ENCODE assay signal across 20 mouse cellular contexts in genomic region chr16:45375506-45376225, GRCm38 (mm10). TPM values are rescaled to one million over a fixed set of nuclear protein-coding genes. Genes with fewer than 3 reads are reported as not detected.
A peak's percentile ranks its signal among the peaks of the same experiment; 100 is the strongest.
DNase-seq lines count a peak whose midpoint lies in the region; ATAC-seq and TF ChIP-seq lines count a peak whose summit lies in the region.
"Had no signal": no experiment of that assay in that cellular context is flagged by ENCODE, and none has a peak within 500 bp of the region (broad histone marks: within the 10 kb centered on the region; RNA-seq: fewer than 3 reads in every experiment).

No protein-coding gene starts in this region.

- no peak overlapping the region for H3K4me2 ChIP-seq in embryonic facial prominence, embryonic 14.5 days (ENCODE audit: low read depth, low read length)
- no peak overlapping the region for H3K4me2 ChIP-seq in hindbrain, postnatal 0 days (ENCODE audit: low read depth, low read length)
- no peak overlapping the region for H3K4me2 ChIP-seq in midbrain, postnatal 0 days (ENCODE audit: low read depth, low read length, poor library complexity, severe bottlenecking)
- no peak overlapping the region for H3K4me2 ChIP-seq in midbrain, embryonic 14.5 days (ENCODE audit: low read length)
- no peak overlapping the region for H3K4me2 ChIP-seq in intestine, embryonic 16.5 days (ENCODE audit: low read depth, low read length)
- H3K4me2 ChIP-seq: kidney, embryonic 15.5 days; liver, embryonic 12.5 days; neural tube, embryonic 13.5 days had no signal

- H3K27me3 ChIP-seq in embryonic facial prominence, embryonic 14.5 days (replicated peaks; ENCODE audit: control insufficient read depth, insufficient read depth, low read length) = no peaks in the 10 kb centered on the region
- H3K27me3 ChIP-seq in embryonic facial prominence, embryonic 10.5 days (replicated peaks; ENCODE audit: low read depth, poor library complexity, severe bottlenecking) = no peaks in the 10 kb centered on the region
- no peaks in the 10 kb centered on the region for H3K27me3 ChIP-seq in hindbrain, postnatal 0 days (ENCODE audit: insufficient read depth, low read length)
- no peaks in the 10 kb centered on the region for H3K27me3 ChIP-seq in hindbrain, embryonic 10.5 days (ENCODE audit: insufficient read depth, poor library complexity, severe bottlenecking)
- no peaks in the 10 kb centered on the region for H3K27me3 ChIP-seq in midbrain, postnatal 0 days (ENCODE audit: insufficient read depth, low read length)
- H3K27me3 ChIP-seq in midbrain, embryonic 14.5 days (ENCODE audit: control insufficient read depth, insufficient read depth, low read length) = no peaks in the 10 kb centered on the region
- H3K27me3 ChIP-seq in intestine, embryonic 16.5 days (replicated peaks; ENCODE audit: control insufficient read depth, insufficient read depth, low read length) = no peaks in the 10 kb centered on the region
- H3K27me3 ChIP-seq: CH12.LX; kidney, embryonic 15.5 days; liver, embryonic 12.5 days; neural tube, embryonic 13.5 days had no signal

- peak; percentile 17 for DNase-seq in embryonic facial prominence, embryonic 14.5 days (ENCODE audit: low spot score)
- DNase-seq in embryonic facial prominence, embryonic 10.5 days (ENCODE audit: low spot score) = no peak
- DNase-seq in hindbrain, postnatal 0 days (ENCODE audit: low spot score) = peak; percentile 7
- DNase-seq in hindbrain, embryonic 10.5 days (ENCODE audit: low spot score) = no peak
- peak; percentile 9 for DNase-seq in midbrain, postnatal 0 days (ENCODE audit: low spot score)
- DNase-seq in midbrain, embryonic 14.5 days = no peak
- DNase-seq in layer of hippocampus, postnatal 25 days (ENCODE audit: extremely low spot score in 1 of 2, low spot score in 1 of 2) = no peak
- DNase-seq: adrenal gland, adult 8-10 months; cerebellum, adult 9-11 months; embryo, embryonic 11 days; left cerebral cortex, postnatal 4 days; spleen, adult 18-20 months had no signal

- no peaks in the 10 kb centered on the region for H3K36me3 ChIP-seq in embryonic facial prominence, embryonic 14.5 days (ENCODE audit: control insufficient read depth, insufficient read depth, low read length)
- H3K36me3 ChIP-seq in embryonic facial prominence, embryonic 10.5 days (replicated peaks) = no peaks in the 10 kb centered on the region
- H3K36me3 ChIP-seq in hindbrain, postnatal 0 days (ENCODE audit: insufficient read depth, low read length) = no peaks in the 10 kb centered on the region
- no peaks in the 10 kb centered on the region for H3K36me3 ChIP-seq in hindbrain, embryonic 10.5 days
- no peaks in the 10 kb centered on the region for H3K36me3 ChIP-seq in midbrain, postnatal 0 days (ENCODE audit: insufficient read depth, low read length)
- peaks cover 4% of the 10 kb centered on the region; the same call in 1 of the 2 replicates for H3K36me3 ChIP-seq in midbrain, embryonic 14.5 days (ENCODE audit: control insufficient read depth, insufficient read depth, low read length)
- no peaks in the 10 kb centered on the region for H3K36me3 ChIP-seq in intestine, embryonic 16.5 days (ENCODE audit: control insufficient read depth, insufficient read depth, low read length)
- H3K36me3 ChIP-seq: heart, embryonic 10.5 days; kidney, embryonic 15.5 days; liver, embryonic 12.5 days had no signal

- peaks cover 3% of the 10 kb centered on the region; the same call in 1 of the 2 replicates for H3K4me1 ChIP-seq in embryonic facial prominence, embryonic 14.5 days (ENCODE audit: control insufficient read depth, insufficient read depth, low read length)
- H3K4me1 ChIP-seq in embryonic facial prominence, embryonic 10.5 days = no peaks in the 10 kb centered on the region
- H3K4me1 ChIP-seq in hindbrain, postnatal 0 days (ENCODE audit: insufficient read depth, low read length) = no peaks in the 10 kb centered on the region; the same call in 1 of the 2 replicates
- H3K4me1 ChIP-seq in hindbrain, embryonic 10.5 days (replicated peaks) = no peaks in the 10 kb centered on the region
- H3K4me1 ChIP-seq in midbrain, postnatal 0 days (ENCODE audit: insufficient read depth, low read length) = no peaks in the 10 kb centered on the region
- H3K4me1 ChIP-seq in midbrain, embryonic 14.5 days (ENCODE audit: control insufficient read depth, insufficient read depth, low read length) = no peaks in the 10 kb centered on the region
- H3K4me1 ChIP-seq in intestine, embryonic 16.5 days (ENCODE audit: control insufficient read depth, insufficient read depth, low read length) = no peaks in the 10 kb centered on the region
- H3K4me1 ChIP-seq: heart, embryonic 10.5 days; kidney, embryonic 15.5 days; liver, embryonic 12.5 days; neural tube, embryonic 13.5 days had no signal

- H3K4me3 ChIP-seq in embryonic facial prominence, embryonic 14.5 days (ENCODE audit: low read depth, low read length) = no peak overlapping the region
- no peak overlapping the region for H3K4me3 ChIP-seq in embryonic facial prominence, embryonic 10.5 days
- no peak overlapping the region for H3K4me3 ChIP-seq in hindbrain, postnatal 0 days (ENCODE audit: low read length)
- H3K4me3 ChIP-seq in hindbrain, embryonic 10.5 days = no peak overlapping the region
- H3K4me3 ChIP-seq in midbrain, postnatal 0 days (ENCODE audit: low read depth, low read length) = no peak overlapping the region
- no peak overlapping the region for H3K4me3 ChIP-seq in midbrain, embryonic 14.5 days (replicated peaks; ENCODE audit: low read depth, low read length)
- H3K4me3 ChIP-seq in intestine, embryonic 16.5 days (ENCODE audit: low read length) = no peak overlapping the region
- H3K4me3 ChIP-seq: heart, embryonic 10.5 days; kidney, embryonic 15.5 days; liver, embryonic 12.5 days; neural tube, embryonic 13.5 days had no signal

- H3K9ac ChIP-seq in embryonic facial prominence, embryonic 14.5 days (ENCODE audit: low read depth, low read length) = no peak overlapping the region
- no peak overlapping the region for H3K9ac ChIP-seq in hindbrain, postnatal 0 days (replicated peaks; ENCODE audit: low read length)
- no peak overlapping the region for H3K9ac ChIP-seq in midbrain, postnatal 0 days (replicated peaks; ENCODE audit: low read length, poor library complexity, severe bottlenecking)
- no peak overlapping the region for H3K9ac ChIP-seq in midbrain, embryonic 14.5 days (replicated peaks; ENCODE audit: low read length)
- H3K9ac ChIP-seq in intestine, embryonic 16.5 days (ENCODE audit: low read depth, low read length) = no peak overlapping the region
- H3K9ac ChIP-seq: kidney, embryonic 15.5 days; liver, embryonic 12.5 days; neural tube, embryonic 13.5 days had no signal

- TF ChIP-seq CTCF in hindbrain, postnatal 0 days (IDR thresholded peaks at IDR 0.05; ENCODE audit: low read depth) = no peak
- no peak for TF ChIP-seq CTCF in midbrain, postnatal 0 days (IDR thresholded peaks at IDR 0.05)

- H3K9me3 ChIP-seq in embryonic facial prominence, embryonic 14.5 days (ENCODE audit: control insufficient read depth, low read length) = no peaks in the 10 kb centered on the region
- no peaks in the 10 kb centered on the region for H3K9me3 ChIP-seq in embryonic facial prominence, embryonic 10.5 days
- no peaks in the 10 kb centered on the region for H3K9me3 ChIP-seq in hindbrain, postnatal 0 days (ENCODE audit: low read length)
- no peaks in the 10 kb centered on the region for H3K9me3 ChIP-seq in hindbrain, embryonic 10.5 days
- H3K9me3 ChIP-seq in midbrain, postnatal 0 days (ENCODE audit: low read length) = no peaks in the 10 kb centered on the region
- H3K9me3 ChIP-seq in midbrain, embryonic 14.5 days (ENCODE audit: control insufficient read depth, low read length) = no peaks in the 10 kb centered on the region
- no peaks in the 10 kb centered on the region for H3K9me3 ChIP-seq in intestine, embryonic 16.5 days (ENCODE audit: control insufficient read depth, low read length)
- H3K9me3 ChIP-seq: heart, embryonic 10.5 days; kidney, embryonic 15.5 days; liver, embryonic 12.5 days; neural tube, embryonic 13.5 days had no signal

- H3K27ac ChIP-seq in embryonic facial prominence, embryonic 14.5 days (replicated peaks; ENCODE audit: low read depth, low read length) = no peak overlapping the region
- no peak overlapping the region for H3K27ac ChIP-seq in embryonic facial prominence, embryonic 10.5 days (replicated peaks)
- no peak overlapping the region for H3K27ac ChIP-seq in hindbrain, postnatal 0 days
- no peak overlapping the region for H3K27ac ChIP-seq in hindbrain, embryonic 10.5 days
- H3K27ac ChIP-seq in midbrain, postnatal 0 days (ENCODE audit: low read depth, low read length) = no peak overlapping the region; the same call in 1 of the 2 replicates
- no peak overlapping the region for H3K27ac ChIP-seq in midbrain, embryonic 14.5 days (replicated peaks; ENCODE audit: low read depth, low read length)
- no peak overlapping the region for H3K27ac ChIP-seq in intestine, embryonic 16.5 days (ENCODE audit: low read length)
- H3K27ac ChIP-seq: heart, embryonic 10.5 days; kidney, embryonic 15.5 days; liver, embryonic 12.5 days; neural tube, embryonic 13.5 days had no signal

- no peak for ATAC-seq in embryonic facial prominence, embryonic 14.5 days (ENCODE audit: low read depth)
- no peak for ATAC-seq in hindbrain, postnatal 0 days
- no peak for ATAC-seq in midbrain, postnatal 0 days (ENCODE audit: low FRiP score)
- ATAC-seq in midbrain, embryonic 14.5 days (ENCODE audit: low FRiP score, low TSS enrichment) = no peak
- no peak for ATAC-seq in intestine, embryonic 16.5 days
- ATAC-seq: forebrain, embryonic 16.5 days; inflammation-experienced regulatory T-cells, adult 6 months; liver, embryonic 12.5 days had no signal

- 69% methylated on average over 2 of the region's 2 CpGs for WGBS in embryonic facial prominence, embryonic 14.5 days
- WGBS in embryonic facial prominence, embryonic 10.5 days = 83% methylated on average over 2 of the region's 2 CpGs
- 59% methylated on average over 2 of the region's 2 CpGs for WGBS in hindbrain, postnatal 0 days
- 89% methylated on average over 2 of the region's 2 CpGs for WGBS in hindbrain, embryonic 10.5 days
- 70% methylated on average over 2 of the region's 2 CpGs for WGBS in midbrain, postnatal 0 days
- WGBS in midbrain, embryonic 14.5 days = 72% methylated on average over 2 of the region's 2 CpGs
- WGBS in intestine, embryonic 16.5 days = 56% methylated on average over 2 of the region's 2 CpGs

RNA-seq across cellular contexts. Expression of gene Cd200, which starts 33.2 kb away (rescaled TPM):
- 59.4 and 68.9 TPM in 2 replicates for polyA plus RNA-seq in embryonic facial prominence, embryonic 14.5 days (2014; fragmentation: Nextera tagmentation; extraction: Ambion mirVana)
- 6.6 and 8.1 TPM in 2 replicates for polyA plus RNA-seq in embryonic facial prominence, embryonic 10.5 days (2016; fragmentation: Nextera tagmentation; extraction: Ambion mirVana)
- total RNA-seq in hindbrain, postnatal 0 days (2014; rRNA removed) = 210 and 300 TPM in 2 replicates
- 354 and 385 TPM in 2 replicates for polyA plus RNA-seq in hindbrain, postnatal 0 days (2015; fragmentation: Nextera tagmentation; extraction: Ambion mirVana)
- polyA plus RNA-seq in hindbrain, embryonic 10.5 days (2016; fragmentation: Nextera tagmentation; extraction: Ambion mirVana) = 11.0 and 29.3 TPM in 2 replicates
- total RNA-seq in midbrain, postnatal 0 days (2014; rRNA removed) = 272 and 340 TPM in 2 replicates
- polyA plus RNA-seq in midbrain, postnatal 0 days (2015; fragmentation: Nextera tagmentation; extraction: Ambion mirVana) = 503 and 514 TPM in 2 replicates
- polyA plus RNA-seq in midbrain, embryonic 14.5 days (2014; fragmentation: Nextera tagmentation; extraction: Ambion mirVana) = 299 and 365 TPM in 2 replicates
- total RNA-seq in layer of hippocampus, postnatal 25 days (2021) = 10 to 100 TPM; 77.1 to 88.6 TPM
- polyA plus RNA-seq in intestine, embryonic 16.5 days (2015; fragmentation: Nextera tagmentation; extraction: Ambion mirVana) = 34.4 and 35.4 TPM in 2 replicates

Comparison
In these comparisons a context has a peak if more than half of its experiments do, and no peak if none do; other contexts are left out.
1. DNase-seq: peak in embryonic facial prominence, embryonic 14.5 days (single experiment), hindbrain, postnatal 0 days (single experiment) and midbrain, postnatal 0 days (single experiment); none in embryonic facial prominence, embryonic 10.5 days (single experiment), hindbrain, embryonic 10.5 days (single experiment), midbrain, embryonic 14.5 days (single experiment) and layer of hippocampus, postnatal 25 days (0 of 2).